In the genomic region with DNA sequence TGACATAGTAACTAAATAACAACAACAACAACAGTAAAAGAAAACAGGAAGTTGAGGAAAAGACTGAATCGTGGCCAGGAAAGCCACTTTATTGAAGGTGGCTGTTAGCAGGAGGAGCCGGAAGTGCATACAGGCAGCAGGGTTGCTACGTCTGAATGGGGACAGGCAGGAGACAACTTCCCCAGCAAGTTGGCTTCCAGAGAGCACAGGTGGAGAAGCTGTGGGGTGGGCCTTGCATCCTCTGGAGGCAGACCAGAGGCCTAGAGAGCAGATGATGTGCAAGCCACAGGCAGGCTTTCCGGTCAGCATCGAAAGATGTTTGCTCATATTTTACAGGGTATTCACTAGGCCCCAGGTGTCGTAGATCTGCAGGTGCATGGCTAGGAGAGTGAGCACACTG, we compare ENCODE assay signal across 18 mouse cellular contexts.
DNase-seq lines count a peak whose midpoint lies in the region; ATAC-seq and TF ChIP-seq lines count a peak whose summit lies in the region.
"Had no signal": no experiment of that assay in that cellular context is flagged by ENCODE, and none has a peak within 500 bp of the region (broad histone marks: within the 10 kb centered on the region; RNA-seq: fewer than 3 reads in every experiment).

No protein-coding gene starts in this region.

- ATAC-seq in liver, embryonic 15.5 days (ENCODE audit: insufficient read depth): no peak
- ATAC-seq in liver, embryonic 11.5 days (replicated peaks; ENCODE audit: low FRiP score): no peak
- ATAC-seq: activated CD4-positive, CD25-positive, alpha-beta regulatory T cell, adult 4 months; forebrain, embryonic 16.5 days; midbrain, embryonic 15.5 days had no signal

- H3K4me3 ChIP-seq in gastrocnemius, adult 2 months: no peak overlapping the region
- H3K4me3 ChIP-seq in liver, embryonic 15.5 days (replicated peaks): no peak overlapping the region
- H3K4me3 ChIP-seq in liver, embryonic 11.5 days (ENCODE audit: low read depth, low read length): no peak overlapping the region
- H3K4me3 ChIP-seq: embryonic facial prominence, embryonic 12.5 days; heart, embryonic 12.5 days; midbrain, embryonic 15.5 days had no signal

- no peaks in the 10 kb centered on the region for H3K9me3 ChIP-seq in liver, embryonic 15.5 days (replicated peaks)
- H3K9me3 ChIP-seq in liver, embryonic 11.5 days (ENCODE audit: control insufficient read depth, low read length): no peaks in the 10 kb centered on the region
- H3K9me3 ChIP-seq: embryonic facial prominence, embryonic 12.5 days; heart, embryonic 12.5 days; midbrain, embryonic 15.5 days had no signal

- H3K4me2 ChIP-seq in liver, embryonic 15.5 days: no peak overlapping the region
- no peak overlapping the region for H3K4me2 ChIP-seq in liver, embryonic 11.5 days
- H3K4me2 ChIP-seq: embryonic facial prominence, embryonic 12.5 days; midbrain, embryonic 15.5 days had no signal

- no peak for TF ChIP-seq CTCF in gastrocnemius, adult 2 months (IDR thresholded peaks at IDR 0.05)

- no peak for DNase-seq in gastrocnemius, adult 2 months
- no peak for DNase-seq in gastrocnemius, adult 8-10 months (ENCODE audit: low spot score in 2 of 2)
- DNase-seq in liver, embryonic 11.5 days (ENCODE audit: low spot score): no peak
- DNase-seq in naive thymus-derived CD4-positive, alpha-beta T cell, adult 2 months (ENCODE audit: low read depth): peak; percentile 34
- DNase-seq in thymus, postnatal 25 days: peak; percentile 49
- no peak for DNase-seq in left cerebral cortex, adult 8-10 months (ENCODE audit: low spot score in 2 of 2)
- DNase-seq in cerebellum, adult 18-20 months: no peak
- DNase-seq: cerebellum, adult 9-11 months; gastrocnemius, postnatal 10 days; left cerebral cortex, postnatal 4 days; spleen, adult 18-20 months had no signal

- intact Hi-C loops in gastrocnemius, adult 2 months (cut with DNase I): loop anchor here (5.0 kb wide), 1 partner anchor 84 kb away; no protein-coding TSS in a partner anchor

- H3K9ac ChIP-seq in liver, embryonic 15.5 days: no peak overlapping the region
- H3K9ac ChIP-seq in liver, embryonic 11.5 days (ENCODE audit: low read depth, low read length): no peak overlapping the region
- H3K9ac ChIP-seq: embryonic facial prominence, embryonic 12.5 days; heart, embryonic 12.5 days; midbrain, embryonic 15.5 days had no signal

- WGBS in liver, embryonic 15.5 days (ENCODE audit: insufficient replicate concordance): 60% methylated on average over 6 of the region's 6 CpGs
- whole genome bisulfite sequencing in liver, embryonic 11.5 days: 84% methylated on average over 6 of the region's 6 CpGs

- H3K27ac ChIP-seq in gastrocnemius, adult 2 months: peak overlapping the region; percentile 77
- H3K27ac ChIP-seq in liver, embryonic 15.5 days (replicated peaks): 0 out of 2 replicates have a peak overlapping the region, but pooled peaks have one; percentile 19
- H3K27ac ChIP-seq in liver, embryonic 11.5 days (ENCODE audit: low read depth, low read length): no peak overlapping the region
- H3K27ac ChIP-seq: macrophage; midbrain, embryonic 15.5 days had no signal

- no peaks in the 10 kb centered on the region for H3K36me3 ChIP-seq in liver, embryonic 15.5 days (replicated peaks)
- H3K36me3 ChIP-seq in liver, embryonic 11.5 days (ENCODE audit: control insufficient read depth, insufficient read depth, low read length): no peaks in the 10 kb centered on the region
- H3K36me3 ChIP-seq: embryonic facial prominence, embryonic 12.5 days; heart, embryonic 12.5 days; midbrain, embryonic 15.5 days had no signal

- peaks cover 60% of the 10 kb centered on the region for H3K4me1 ChIP-seq in liver, embryonic 15.5 days (replicated peaks)
- peaks cover 37% of the 10 kb centered on the region for H3K4me1 ChIP-seq in liver, embryonic 11.5 days (replicated peaks; ENCODE audit: control insufficient read depth, insufficient read depth, low read length)

- peaks cover 14% of the 10 kb centered on the region; the same call in 1 of the 2 replicates for H3K27me3 ChIP-seq in liver, embryonic 15.5 days
- peaks cover 2% of the 10 kb centered on the region; the same call in 1 of the 2 replicates for H3K27me3 ChIP-seq in liver, embryonic 11.5 days (replicated peaks; ENCODE audit: control insufficient read depth, insufficient read depth, low read length)
- H3K27me3 ChIP-seq: embryonic facial prominence, embryonic 12.5 days; heart, embryonic 12.5 days; midbrain, embryonic 15.5 days had no signal

Comparison
In these comparisons a context has a peak if more than half of its experiments do, and no peak if none do; other contexts are left out.
1. DNase-seq: peak in naive thymus-derived CD4-positive, alpha-beta T cell, adult 2 months (single experiment) and thymus, postnatal 25 days (single experiment); none in gastrocnemius, adult 2 months (single experiment), gastrocnemius, adult 8-10 months (0 of 2), liver, embryonic 11.5 days (single experiment), left cerebral cortex, adult 8-10 months (0 of 2) and cerebellum, adult 18-20 months (0 of 2).